Mouse (Mus musculus): Measurements from ENCODE around the gene Zbtb4.

DNA sequence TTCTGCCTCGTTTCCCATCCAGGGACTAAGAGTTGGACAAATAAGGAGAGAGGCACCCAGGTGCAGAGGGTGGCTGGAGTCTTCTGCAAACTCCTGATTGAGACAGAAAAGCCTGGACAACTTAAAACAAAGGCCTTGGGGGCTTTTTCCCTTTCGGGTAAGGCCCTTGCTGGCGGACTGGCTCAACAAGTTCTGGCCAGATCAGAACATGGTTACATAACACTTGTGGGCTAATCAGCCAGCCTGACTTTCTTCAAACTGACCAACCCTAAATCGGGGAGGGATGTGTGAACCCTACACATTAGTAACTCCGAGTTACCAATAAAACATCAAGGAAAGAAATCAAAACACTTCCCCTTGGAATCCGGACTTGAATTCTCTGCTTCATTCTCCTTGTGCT is 44.9 kb upstream of the Zbtb4 start:
- TF ChIP-seq CTCF (IDR thresholded peaks at IDR 0.05; ENCODE audit: borderline replicate concordance, control insufficient read depth, extremely low read depth, insufficient read depth, low read length, poor library complexity) (no peak), POLR2A (IDR thresholded peaks at IDR 0.05; ENCODE audit: control insufficient read depth, extremely low read depth, insufficient read depth, low read length, poor library complexity) (no peak)

Data from thymus, adult 2 months (tissue).